Mouse (Mus musculus): ENCODE results near the gene Gm42742. TPM values are rescaled to one million over a fixed set of nuclear protein-coding genes. Genes with fewer than 3 reads are reported as not detected.

Gm42742 gene
- total RNA-seq, 2 experiments from 2014 or later: 51.0 to 57.8 TPM

Small RNA genes within 50 kb of the gene (microRNA-seq; reads per million reads assigned to microRNA genes)
- 0 to 0.37 reads per million in 2 experiments for gene Gm44343

Other genes with a start within 250 kb of the Gm42742 start
- gene Ypel3, start 244.1 kb downstream of the Gm42742 start, total RNA-seq (2021): 100 to 1,000 TPM; 268 to 293 TPM
- gene Tbx6, start 239.6 kb downstream of the Gm42742 start, total RNA-seq (2021): under 1 TPM; 0.39 to 0.82 TPM
- gene Ppp4c, start 228.6 kb downstream of the Gm42742 start, total RNA-seq (2021): 10 to 100 TPM; 53.3 to 55.0 TPM
- gene Fam57b, start 223.4 kb downstream of the Gm42742 start, total RNA-seq (2021): 10 to 100 TPM; 80.3 to 95.6 TPM
- not detected for gene 4930451I11Rik, start 189.5 kb downstream of the Gm42742 start, total RNA-seq (2021)
- gene Doc2a, start 173.7 kb downstream of the Gm42742 start, total RNA-seq (2021): 10 to 100 TPM; 15.6 to 16.2 TPM
- 10 to 100 TPM; 19.5 to 31.1 TPM for gene Hirip3, start 159.1 kb downstream of the Gm42742 start, total RNA-seq (2021)
- gene Ino80e, start 158.7 kb downstream of the Gm42742 start, total RNA-seq (2021): 10 to 100 TPM; 50.7 to 51.7 TPM
- 100 to 1,000 TPM; 150 to 163 TPM for gene Taok2, start 136.4 kb downstream of the Gm42742 start, total RNA-seq (2021)
- 10 to 100 TPM; 20.2 to 25.5 TPM for gene Tmem219, start 98.2 kb downstream of the Gm42742 start, total RNA-seq (2021)
- 100 to 1,000 TPM; 150 to 160 TPM for gene Kctd13, start 92.2 kb downstream of the Gm42742 start, total RNA-seq (2021)
- 10 to 100 TPM; 33.4 to 36.6 TPM for gene Asphd1, start 71.5 kb downstream of the Gm42742 start, total RNA-seq (2021)
- 100 to 1,000 TPM; 411 to 438 TPM for gene Sez6l2, start 70.5 kb downstream of the Gm42742 start, total RNA-seq (2021)
- gene Cdipt, start 45.2 kb downstream of the Gm42742 start, total RNA-seq (2021): 100 to 1,000 TPM; 157 to 177 TPM
- not detected for gene Cdiptos, start 45.0 kb downstream of the Gm42742 start, total RNA-seq (2021)
- 1 to 10 TPM; 7.0 to 7.4 TPM for gene Mvp, start 6.5 kb downstream of the Gm42742 start, total RNA-seq (2021)
- gene Pagr1b, start 4.6 kb downstream of the Gm42742 start, total RNA-seq (2021): not detected
- gene Pagr1a, start 3.7 kb downstream of the Gm42742 start, total RNA-seq (2021): 10 to 100 TPM; 20.5 to 27.7 TPM
- 100 to 1,000 TPM; 226 to 235 TPM for gene Prrt2, start 114 bp upstream of the Gm42742 start, total RNA-seq (2021)
- 100 to 1,000 TPM; 272 to 282 TPM for gene Maz, start 5.9 kb upstream of the Gm42742 start, total RNA-seq (2021)
- gene Kif22, start 21.4 kb upstream of the Gm42742 start, total RNA-seq (2021): 1 to 10 TPM; 6.7 to 8.7 TPM
- not detected for gene Zg16, start 66.2 kb upstream of the Gm42742 start, total RNA-seq (2021)
- gene AI467606, start 70.3 kb upstream of the Gm42742 start, total RNA-seq (2021): 1 to 10 TPM; 1.2 to 1.5 TPM
- under 1 TPM; 0.30 to 0.35 TPM for gene Qprt, start 101.1 kb upstream of the Gm42742 start, total RNA-seq (2021)
- gene Spn, start 116.7 kb upstream of the Gm42742 start, total RNA-seq (2021): under 1 TPM; 0.28 to 0.42 TPM
- gene Cd2bp2, start 175.0 kb upstream of the Gm42742 start, total RNA-seq (2021): 10 to 100 TPM; 92.1 to 95.7 TPM
- 10 to 100 TPM; 97.2 to 99.9 TPM for gene Tbc1d10b, start 187.4 kb upstream of the Gm42742 start, total RNA-seq (2021)
- gene Mylpf, start 187.8 kb upstream of the Gm42742 start, total RNA-seq (2021): 1 to 10 TPM in 1 of 2 experiments, under 1 TPM in 1; 0.96 to 2.9 TPM
- 10 to 100 TPM; 18.0 to 20.6 TPM for gene Zfp553, start 212.0 kb upstream of the Gm42742 start, total RNA-seq (2021)
- gene Sept1, start 212.0 kb upstream of the Gm42742 start, total RNA-seq (2021): 1 to 10 TPM; 4.0 to 4.2 TPM
- 10 to 100 TPM; 67.4 to 73.4 TPM for gene Zfp771, start 223.2 kb upstream of the Gm42742 start, total RNA-seq (2021)
- 10 to 100 TPM; 21.7 to 27.7 TPM for gene Dctpp1, start 239.6 kb upstream of the Gm42742 start, total RNA-seq (2021)